Mouse (Mus musculus) thymus, adult 2 months (tissue): ENCODE results near the gene Prlh. TPM values are rescaled to one million over a fixed set of nuclear protein-coding genes. Genes with fewer than 3 reads are reported as not detected.

Experiments used
- DNase-seq: peaks from one replicate; pipeline ENCODE4 v3.0.0; 2021
- H3K27ac ChIP-seq: fragments of 200-500 bp; 2 replicates; pipeline ENCODE4 v1.5.1; 2012; ENCODE audit warnings: low read length, control low read depth; ENCODE audit not compliant: control insufficient read depth, insufficient read depth
- H3K27me3 ChIP-seq: fragments of 200-500 bp; 2 replicates; pipeline ENCODE4 v1.6.1; 2012; ENCODE audit warnings: mild to moderate bottlenecking, low read length, moderate library complexity, mixed read lengths; ENCODE audit not compliant: control insufficient read depth, insufficient read depth
- H3K36me3 ChIP-seq: fragments of 200-500 bp; 2 replicates; pipeline ENCODE4 v1.6.1; 2012; ENCODE audit warnings: mild to moderate bottlenecking, low read length, moderate library complexity; ENCODE audit not compliant: control insufficient read depth, insufficient read depth
- H3K4me1 ChIP-seq: fragments of 200-500 bp; replicated peaks from 2 replicates; pipeline ENCODE4 v1.6.1; 2012; ENCODE audit warnings: low read length; ENCODE audit not compliant: control insufficient read depth, insufficient read depth
- H3K4me3 ChIP-seq: fragments of 200-500 bp; 2 replicates; pipeline ENCODE4 v1.5.1; 2012; ENCODE audit warnings: mild to moderate bottlenecking, low read length, control low read depth, moderate library complexity; ENCODE audit not compliant: control insufficient read depth, insufficient read depth
- CTCF ChIP-seq: fragments of 200-500 bp; IDR thresholded peaks from 2 replicates; pipeline ENCODE4 v1.5.1; 2012; ENCODE audit warnings: mild to moderate bottlenecking, control low read depth, low read length, moderate library complexity, borderline replicate concordance; ENCODE audit not compliant: control insufficient read depth, poor library complexity, insufficient read depth; ENCODE audit errors: extremely low read depth
- POLR2A ChIP-seq: fragments of 200-500 bp; IDR thresholded peaks from 2 replicates; pipeline ENCODE4 v1.6.1; 2012; ENCODE audit warnings: mild to moderate bottlenecking, low read length, control low read depth, moderate library complexity; ENCODE audit not compliant: control insufficient read depth, poor library complexity, insufficient read depth; ENCODE audit errors: extremely low read depth
- WGBS: fragments of 180-500 bp; shearing (Covaris S2); methylation state at CpG from one replicate; pipeline ENCODE4 v1.1.7; 2018; 5-methylcytosine and 5-hydroxymethylcytosine counted together
- polyA plus RNA-seq: library from polyadenylated mRNA; depleted of rRNA; stranded (reverse); fragments of >200 nt; gene quantifications from 2 replicates; pipeline ENCODE4 v1.2.3, GENCODE M21; 2012; rRNA removed

Gene Prlh
- polyA plus RNA-seq, 1 experiment, result not detected

DNA sequence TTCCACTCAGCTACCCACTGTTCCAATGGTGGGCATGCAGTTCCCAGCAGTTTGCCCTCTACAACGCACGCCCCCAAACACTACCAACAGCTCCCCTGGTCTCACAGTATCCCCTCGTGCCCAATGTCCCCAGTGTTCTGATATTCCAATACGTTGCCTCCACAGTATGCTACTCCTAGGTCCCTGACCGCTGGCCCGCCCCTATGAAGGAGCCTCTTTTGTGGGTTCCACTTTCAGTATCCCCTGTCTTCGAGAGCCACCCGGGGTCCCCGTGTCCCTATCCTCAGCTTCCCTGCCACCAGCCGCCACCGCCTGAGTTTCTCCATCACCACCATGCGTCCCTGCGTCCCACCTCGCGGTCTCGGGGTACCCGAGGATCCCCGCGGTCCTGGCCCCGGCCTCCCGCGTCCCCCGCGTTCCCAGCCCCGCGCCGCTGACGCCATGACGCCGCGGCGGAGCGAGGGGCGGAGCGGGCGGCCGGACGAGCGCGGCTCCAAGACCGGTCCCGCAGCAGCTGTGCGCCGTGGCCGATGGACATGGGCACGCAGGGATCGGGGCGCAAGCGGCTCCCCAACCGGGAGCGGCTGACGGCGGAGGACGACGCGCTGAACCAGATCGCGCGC, 45.5 kb downstream of the Prlh start, which contains the start of gene Lrrfip1:
Gene Lrrfip1 (plus strand): TSS at position 470 of the 623 bp plus-strand sequence.
- no peak for DNase-seq
- Histone ChIP-seq H3K27ac (no peak within 1 kb of the TSS), H3K27me3 (peaks cover 13% of the 10 kb centered on the region), H3K4me1 (no peaks in the 10 kb centered on the region), H3K36me3 (no peaks in the 10 kb centered on the region), H3K4me3 (peak within 1 kb of the TSS; percentile 45)
- WGBS, result 2% methylated on average over 59 of the region's 59 CpGs
- TF ChIP-seq CTCF (no peak), POLR2A (no peak)

DNA sequence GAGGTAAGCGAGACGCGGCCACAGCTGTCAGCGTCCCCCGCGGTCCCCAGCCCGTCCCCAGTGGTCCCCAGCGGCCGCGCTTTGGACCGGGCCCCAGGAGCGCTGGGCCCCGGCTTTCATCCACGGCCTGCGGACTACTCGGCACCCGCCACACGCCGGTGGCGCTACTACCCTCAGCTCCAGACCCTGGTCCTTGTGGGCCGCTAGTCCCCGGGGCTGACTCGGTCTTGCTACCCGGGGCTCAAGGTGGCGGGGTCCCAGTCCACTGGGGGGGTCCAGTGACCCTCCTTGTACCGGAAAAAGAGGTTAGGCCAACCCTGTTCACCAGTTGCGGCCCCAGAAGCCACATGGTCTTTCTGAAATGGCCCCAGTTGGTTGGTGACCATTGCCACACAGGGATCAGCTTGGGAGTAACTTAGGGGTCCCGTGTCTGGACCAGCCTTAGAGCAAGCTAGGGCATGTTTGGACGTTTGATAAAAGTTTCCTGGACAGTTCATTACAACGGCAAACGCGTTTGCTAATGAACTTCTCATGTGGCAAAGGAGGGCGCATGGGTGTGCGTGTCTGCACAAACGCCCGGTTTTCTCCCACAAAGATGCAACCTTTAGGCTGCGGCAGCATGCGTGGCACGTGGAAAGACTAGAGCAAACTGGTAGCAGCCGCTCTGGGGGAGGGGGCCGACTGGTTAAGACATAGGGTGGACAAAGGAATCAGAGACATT, 46.1 kb downstream of the Prlh start:
- Histone ChIP-seq H3K27me3 (peaks cover 13% of the 10 kb centered on the region), H3K36me3 (no peaks in the 10 kb centered on the region), H3K4me3 (peak overlapping the region; percentile 45), H3K27ac (no peak overlapping the region), H3K4me1 (no peaks in the 10 kb centered on the region)
- TF ChIP-seq POLR2A, result no peak
- no peak for TF ChIP-seq CTCF
- DNase-seq, result no peak
- WGBS, result 3% methylated on average over 41 of the region's 41 CpGs

DNA sequence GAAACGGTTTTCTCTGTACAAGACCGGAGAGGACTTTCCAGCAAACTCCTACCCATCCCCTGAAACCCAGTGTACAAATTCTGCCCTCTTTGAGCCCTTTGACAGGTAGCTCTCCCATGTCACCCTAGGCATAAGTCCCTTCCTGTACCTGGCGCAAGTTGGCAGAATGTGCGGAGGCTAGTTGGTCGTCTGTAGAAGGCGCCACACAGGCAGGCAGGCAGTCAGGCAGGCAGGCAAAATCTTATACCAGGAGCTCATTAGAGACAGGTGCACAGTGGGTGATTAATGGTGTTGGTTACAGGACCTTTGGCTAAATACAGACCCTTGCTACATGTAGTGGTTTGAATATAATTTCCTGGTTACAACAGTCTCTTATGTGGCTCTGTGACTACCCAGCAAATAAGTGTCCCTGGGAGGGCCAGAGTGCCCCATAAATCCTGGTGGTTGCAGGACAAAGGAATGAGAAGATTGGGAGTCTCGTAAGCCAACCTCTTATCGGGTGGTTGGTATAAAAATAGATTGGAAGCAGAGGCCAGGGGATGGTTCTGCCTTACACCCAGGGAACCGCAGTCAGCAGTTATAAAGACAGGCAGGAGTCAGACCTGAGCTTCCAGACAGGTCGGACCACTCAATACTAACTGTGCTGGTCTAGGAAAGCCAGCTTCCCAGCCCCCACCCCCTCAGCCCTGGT, 47.1 kb downstream of the Prlh start:
- no peaks in the 10 kb centered on the region for H3K4me1 ChIP-seq
- 66% methylated on average over 10 of the region's 10 CpGs for whole genome bisulfite sequencing
- TF ChIP-seq CTCF, result no peak
- TF ChIP-seq POLR2A, result no peak
- H3K27me3 ChIP-seq, result peaks cover 13% of the 10 kb centered on the region
- H3K4me3 ChIP-seq, result no peak overlapping the region
- no peak overlapping the region for H3K27ac ChIP-seq
- DNase-seq, result no peak
- H3K36me3 ChIP-seq, result no peaks in the 10 kb centered on the region

DNA sequence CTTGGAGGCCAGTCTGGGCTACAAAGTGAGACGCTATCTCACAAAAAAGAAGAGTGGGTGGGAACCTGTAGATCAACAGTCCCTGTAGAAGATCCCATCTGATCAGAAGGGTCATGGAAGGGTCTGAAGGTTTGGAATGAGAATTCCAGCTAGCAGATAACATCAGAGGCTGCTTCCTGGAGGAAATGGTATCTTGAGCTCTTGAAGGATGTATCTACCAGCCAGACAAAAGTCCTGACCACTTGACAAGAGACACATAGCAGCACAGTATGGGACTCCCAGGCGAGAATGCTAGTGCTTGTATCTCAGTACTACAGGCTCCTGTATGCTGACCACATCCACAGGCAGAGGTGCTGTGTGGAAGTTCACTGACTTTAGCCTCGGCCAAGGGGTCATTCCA, 48.2 kb downstream of the Prlh start:
- DNase-seq, result no peak
- TF ChIP-seq POLR2A (no peak), CTCF (no peak)
- H3K27me3 ChIP-seq, result peaks cover 13% of the 10 kb centered on the region
- H3K27ac ChIP-seq, result no peak overlapping the region
- no peaks in the 10 kb centered on the region for H3K4me1 ChIP-seq
- no peaks in the 10 kb centered on the region for H3K36me3 ChIP-seq
- no peak overlapping the region for H3K4me3 ChIP-seq
- 91% methylated on average over 3 of the region's 3 CpGs for WGBS

DNA sequence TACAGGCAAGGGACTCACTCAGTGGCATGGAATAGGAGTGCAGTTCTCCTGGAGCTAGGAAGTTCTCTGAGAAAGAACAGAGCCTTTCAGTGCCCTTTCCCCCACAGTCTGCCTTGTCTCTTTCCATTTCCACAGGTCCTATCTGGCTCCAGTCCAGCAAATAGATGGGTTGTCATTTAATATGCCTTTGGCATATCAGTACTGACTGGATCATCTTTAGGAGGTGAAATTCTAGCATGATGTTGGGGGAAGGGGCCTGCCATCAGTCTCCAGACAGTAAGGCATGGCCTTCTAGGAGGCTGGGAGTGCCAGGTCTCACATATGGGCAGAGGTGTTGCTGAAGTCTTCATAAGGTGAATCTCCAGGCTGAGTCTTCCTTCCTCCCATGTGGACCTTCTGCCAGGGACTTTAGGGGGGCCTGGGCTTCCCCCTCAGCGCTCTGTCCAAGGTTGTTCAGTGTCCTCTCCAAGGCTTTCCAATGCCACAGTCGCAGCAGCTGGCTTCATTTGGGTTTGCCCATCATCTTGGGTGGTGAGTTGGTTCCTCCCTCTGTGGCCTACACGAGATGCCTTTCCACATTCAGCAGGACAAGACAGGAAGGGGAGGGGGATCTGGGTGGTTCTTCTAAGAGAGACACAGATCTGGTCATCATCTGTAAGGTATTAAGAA, 49.1 kb downstream of the Prlh start:
- Histone ChIP-seq H3K4me1 (no peaks in the 10 kb centered on the region), H3K27ac (no peak overlapping the region), H3K27me3 (peaks cover 13% of the 10 kb centered on the region), H3K36me3 (no peaks in the 10 kb centered on the region), H3K4me3 (no peak overlapping the region)
- TF ChIP-seq POLR2A (no peak), CTCF (no peak)
- DNase-seq, result no peak
- WGBS, result 80% methylated on average over 3 of the region's 3 CpGs

DNA sequence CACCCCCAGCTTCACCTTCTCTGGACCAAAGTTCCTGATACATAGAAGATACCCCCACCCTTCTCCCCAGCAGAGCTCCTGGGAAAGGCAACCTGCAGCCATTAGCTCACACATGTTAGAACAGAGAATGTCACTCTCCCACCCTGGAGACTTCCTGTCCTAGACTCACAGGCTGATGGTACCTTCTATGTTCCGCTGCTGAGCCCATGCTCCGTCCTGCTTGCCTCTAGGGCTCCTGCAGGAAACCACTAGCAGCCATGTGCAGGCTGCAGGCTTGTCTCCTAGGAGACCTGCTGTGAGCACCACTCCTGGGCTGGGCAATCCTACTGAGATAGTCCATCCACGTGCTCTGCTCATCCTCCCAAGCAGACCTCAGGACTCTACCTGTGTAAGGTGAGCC, 49.7 kb downstream of the Prlh start:
- H3K4me1 ChIP-seq, result no peaks in the 10 kb centered on the region
- no peak overlapping the region for H3K27ac ChIP-seq
- DNase-seq, result no peak
- WGBS, result 29% methylated on average over 3 of the region's 3 CpGs
- H3K27me3 ChIP-seq, result peaks cover 13% of the 10 kb centered on the region
- no peak overlapping the region for H3K4me3 ChIP-seq
- TF ChIP-seq CTCF (no peak), POLR2A (no peak)
- H3K36me3 ChIP-seq, result no peaks in the 10 kb centered on the region

Other genes with a start within 250 kb of the Prlh start
- 6.5 and 6.8 TPM in 2 replicates for gene Col6a3, start 109.1 kb upstream of the Prlh start, polyA plus RNA-seq
- 1.4 and 2.0 TPM in 2 replicates for gene Mlph, start 38.0 kb upstream of the Prlh start, polyA plus RNA-seq
- gene Rab17, start 16.6 kb downstream of the Prlh start, polyA plus RNA-seq, result 0.85 and 0.94 TPM in 2 replicates
- gene Lrrfip1, start 45.6 kb downstream of the Prlh start, polyA plus RNA-seq, result 24.1 and 31.8 TPM in 2 replicates
- 0.27 and 0.70 TPM in 2 replicates for gene Rbm44, start 192.0 kb downstream of the Prlh start, polyA plus RNA-seq
- 261 and 288 TPM in 2 replicates for gene Ramp1, start 226.7 kb downstream of the Prlh start, polyA plus RNA-seq